In the genomic region with DNA sequence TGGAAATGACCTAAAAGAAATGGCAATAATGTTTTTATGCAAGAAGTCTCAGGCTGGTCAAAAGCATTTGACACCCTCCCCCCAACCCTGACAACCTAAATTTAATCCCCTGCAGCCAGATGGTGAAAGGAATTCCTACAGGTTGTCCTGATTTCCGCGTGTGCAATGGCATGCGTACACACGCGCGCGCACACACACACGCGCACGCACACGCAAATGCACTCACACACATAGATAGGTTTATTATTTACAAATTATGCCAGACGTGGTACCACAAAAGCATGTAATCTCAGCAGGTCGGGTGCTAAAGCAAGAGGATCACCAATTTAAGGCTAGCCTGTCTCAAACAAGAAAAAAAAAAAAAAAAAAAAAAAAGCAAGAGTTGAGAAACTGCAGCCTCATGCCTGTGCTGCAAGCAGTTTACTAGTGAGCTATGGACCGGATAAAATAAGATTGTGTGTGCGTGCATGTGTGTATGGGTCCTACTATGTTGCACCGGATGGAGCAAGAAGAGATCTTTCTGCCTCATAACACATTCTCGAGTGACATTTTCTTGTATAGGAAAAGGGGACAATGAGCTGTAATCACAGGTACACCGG, we compare ENCODE assay signal across 8 mouse cellular contexts. TPM values are rescaled to one million over a fixed set of nuclear protein-coding genes. Genes with fewer than 3 reads are reported as not detected.
DNase-seq lines count a peak whose midpoint lies in the region; ATAC-seq and TF ChIP-seq lines count a peak whose summit lies in the region.

No protein-coding gene starts in this region.

- H3K4me3 ChIP-seq in gastrocnemius, adult 2 months: peak overlapping the region; percentile 82
- peak overlapping the region; percentile 71 for H3K4me3 ChIP-seq in heart, embryonic 16.5 days (ENCODE audit: low read length)
- H3K4me3 ChIP-seq in limb, embryonic 14.5 days (replicated peaks; ENCODE audit: low read length): peak overlapping the region; percentile 53
- H3K4me3 ChIP-seq in neural tube, embryonic 12.5 days: peak overlapping the region; percentile 44

- H3K4me1 ChIP-seq in heart, embryonic 16.5 days (ENCODE audit: control insufficient read depth, insufficient read depth, low read length): peaks cover 4% of the 10 kb centered on the region; the same call in 1 of the 2 replicates
- no peaks in the 10 kb centered on the region for H3K4me1 ChIP-seq in limb, embryonic 14.5 days (ENCODE audit: control insufficient read depth, insufficient read depth, low read length)
- H3K4me1 ChIP-seq in neural tube, embryonic 12.5 days: no peaks in the 10 kb centered on the region

- peak; percentile 23; the same call in 1 of the 2 replicates for ATAC-seq in heart, embryonic 16.5 days (replicated peaks; ENCODE audit: extremely low read depth, insufficient read depth, low FRiP score)
- ATAC-seq in limb, embryonic 14.5 days (ENCODE audit: low FRiP score, low read depth): peak; percentile 58
- ATAC-seq in neural tube, embryonic 12.5 days (ENCODE audit: low FRiP score, low read depth): peak; percentile 88

- no peaks in the 10 kb centered on the region for H3K27me3 ChIP-seq in heart, embryonic 16.5 days (ENCODE audit: control insufficient read depth, insufficient read depth, low read length)
- no peaks in the 10 kb centered on the region for H3K27me3 ChIP-seq in limb, embryonic 14.5 days (ENCODE audit: control insufficient read depth, insufficient read depth, low read length)
- no peaks in the 10 kb centered on the region for H3K27me3 ChIP-seq in neural tube, embryonic 12.5 days (replicated peaks)

- no peaks in the 10 kb centered on the region for H3K9me3 ChIP-seq in heart, embryonic 16.5 days (replicated peaks; ENCODE audit: control insufficient read depth, low read length)
- no peaks in the 10 kb centered on the region for H3K9me3 ChIP-seq in limb, embryonic 14.5 days (ENCODE audit: control insufficient read depth, low read length)
- no peaks in the 10 kb centered on the region for H3K9me3 ChIP-seq in neural tube, embryonic 12.5 days

- no peak for TF ChIP-seq CTCF in gastrocnemius, adult 2 months (IDR thresholded peaks at IDR 0.05)

- H3K36me3 ChIP-seq in heart, embryonic 16.5 days (ENCODE audit: control insufficient read depth, insufficient read depth): no peaks in the 10 kb centered on the region
- no peaks in the 10 kb centered on the region for H3K36me3 ChIP-seq in limb, embryonic 14.5 days (ENCODE audit: control insufficient read depth, insufficient read depth, low read length)
- H3K36me3 ChIP-seq in neural tube, embryonic 12.5 days: no peaks in the 10 kb centered on the region

- WGBS in heart, embryonic 16.5 days: 16% methylated on average over 18 of the region's 18 CpGs
- WGBS in limb, embryonic 14.5 days: 30% methylated on average over 18 of the region's 18 CpGs
- WGBS in neural tube, embryonic 12.5 days: 21% methylated on average over 18 of the region's 18 CpGs

- DNase-seq in gastrocnemius, adult 2 months: no peak
- no peak for DNase-seq in gastrocnemius, postnatal 4 days (ENCODE audit: low spot score in 2 of 2)
- peak; percentile 3 to 23 for DNase-seq in B cell, adult 2 months
- DNase-seq in cerebellum, postnatal 10 days: peak; percentile 31 to 36
- no peak for DNase-seq in limb, embryonic 14.5 days (ENCODE audit: low spot score)
- no peak for DNase-seq in thymus, adult 18-20 months

- H3K9ac ChIP-seq in heart, embryonic 16.5 days (ENCODE audit: low read length): peak overlapping the region; percentile 69
- H3K9ac ChIP-seq in limb, embryonic 14.5 days (ENCODE audit: low read depth, low read length, severe bottlenecking): peak overlapping the region; percentile 43; the same call in 1 of the 2 replicates
- peak overlapping the region; percentile 38 for H3K9ac ChIP-seq in neural tube, embryonic 12.5 days

- intact Hi-C loops in gastrocnemius, adult 2 months (cut with DNase I): loop anchor here (5.0 to 10.0 kb wide), 2 partner anchors 44 to 131 kb away; no protein-coding TSS in a partner anchor

- no peak for TF ChIP-seq POLR2A in limb, embryonic 14.5 days (IDR thresholded peaks at IDR 0.05; ENCODE audit: borderline replicate concordance, extremely low read depth, insufficient read depth, insufficient read length)

- peak overlapping the region; percentile 73 for H3K4me2 ChIP-seq in heart, embryonic 16.5 days (ENCODE audit: low read depth, low read length)
- peak overlapping the region; percentile 56 for H3K4me2 ChIP-seq in limb, embryonic 14.5 days (replicated peaks; ENCODE audit: low read depth, low read length, severe bottlenecking)
- peak overlapping the region; percentile 58 for H3K4me2 ChIP-seq in neural tube, embryonic 12.5 days (replicated peaks)

- peak overlapping the region; percentile 92 for H3K27ac ChIP-seq in gastrocnemius, adult 2 months
- H3K27ac ChIP-seq in heart, embryonic 16.5 days (ENCODE audit: low read length): peak overlapping the region; percentile 69
- H3K27ac ChIP-seq in limb, embryonic 14.5 days (replicated peaks; ENCODE audit: low read depth, low read length): peak overlapping the region; percentile 58
- no peak overlapping the region for H3K27ac ChIP-seq in neural tube, embryonic 12.5 days

RNA-seq across cellular contexts. Expression of a gene that starts 0.7 kb away (rescaled TPM):
- 10 to 100 TPM; 12.1 to 15.2 TPM for total RNA-seq in gastrocnemius, adult 2 months (2021)
- 10 to 100 TPM; 19.2 to 19.5 TPM for total RNA-seq in gastrocnemius, postnatal 4 days (2021)
- polyA plus RNA-seq in heart, embryonic 16.5 days (2015; fragmentation: Nextera tagmentation; extraction: Ambion mirVana): 8.8 and 9.0 TPM in 2 replicates
- 13.6 and 20.9 TPM in 2 replicates for polyA plus RNA-seq in limb, embryonic 14.5 days (2012; rRNA removed)
- polyA plus RNA-seq in limb, embryonic 14.5 days (2014; fragmentation: Nextera tagmentation; extraction: Ambion mirVana): 19.0 and 21.0 TPM in 2 replicates
- polyA plus RNA-seq in neural tube, embryonic 12.5 days (2016; fragmentation: Nextera tagmentation; extraction: Ambion mirVana): 18.3 and 21.0 TPM in 2 replicates

RNA-seq across cellular contexts. Expression of a gene that starts 47.3 kb away (rescaled TPM):
- total RNA-seq in gastrocnemius, adult 2 months (2021): 1 to 10 TPM; 7.6 to 9.0 TPM
- 10 to 100 TPM; 19.7 to 21.4 TPM for total RNA-seq in gastrocnemius, postnatal 4 days (2021)
- polyA plus RNA-seq in heart, embryonic 16.5 days (2015; fragmentation: Nextera tagmentation; extraction: Ambion mirVana): 2.8 and 3.4 TPM in 2 replicates
- polyA plus RNA-seq in limb, embryonic 14.5 days (2012; rRNA removed): 44.0 and 49.2 TPM in 2 replicates
- polyA plus RNA-seq in limb, embryonic 14.5 days (2014; fragmentation: Nextera tagmentation; extraction: Ambion mirVana): 5.7 and 6.0 TPM in 2 replicates
- polyA plus RNA-seq in neural tube, embryonic 12.5 days (2016; fragmentation: Nextera tagmentation; extraction: Ambion mirVana): 6.2 and 6.9 TPM in 2 replicates

Comparison
In these comparisons a context has a peak if more than half of its experiments do, and no peak if none do; other contexts are left out.
1. DNase-seq: peak in B cell, adult 2 months (2 of 2) and cerebellum, postnatal 10 days (2 of 2); none in gastrocnemius, adult 2 months (single experiment), gastrocnemius, postnatal 4 days (0 of 2), limb, embryonic 14.5 days (single experiment) and thymus, adult 18-20 months (0 of 2).
2. ATAC-seq: peak in every context shown above with its lines; median percentile 88 in neural tube, embryonic 12.5 days; 58 in limb, embryonic 14.5 days; 23 in heart, embryonic 16.5 days.
3. Peak in every context shown above with its lines, with median percentiles within 50 percentile points of each other: H3K4me3 ChIP-seq, H3K4me2 ChIP-seq and H3K9ac ChIP-seq.